Mouse (Mus musculus) cortical plate, adult 2 months (tissue): ENCODE measurements at regions not wholly inside any gene's neighbourhood (a gene's known extent, or its start where the extent isn't known, plus 50 kb on each side); places are given as distances from the start of the nearest gene placed in this dataset.

Experiments used
- CTCF ChIP-seq: fragments of 200-500 bp; IDR thresholded peaks from 2 replicates; pipeline ENCODE4 v1.5.1; 2011; ENCODE audit warnings: mild to moderate bottlenecking, control low read depth, low read length; ENCODE audit not compliant: insufficient read depth; ENCODE audit errors: extremely low read depth
- POLR2A ChIP-seq: fragments of 200-500 bp; IDR thresholded peaks from 2 replicates; pipeline ENCODE4 v1.6.1; 2011; ENCODE audit warnings: mild to moderate bottlenecking, low read length, control low read depth; ENCODE audit not compliant: insufficient read depth; ENCODE audit errors: extremely low read depth

DNA sequence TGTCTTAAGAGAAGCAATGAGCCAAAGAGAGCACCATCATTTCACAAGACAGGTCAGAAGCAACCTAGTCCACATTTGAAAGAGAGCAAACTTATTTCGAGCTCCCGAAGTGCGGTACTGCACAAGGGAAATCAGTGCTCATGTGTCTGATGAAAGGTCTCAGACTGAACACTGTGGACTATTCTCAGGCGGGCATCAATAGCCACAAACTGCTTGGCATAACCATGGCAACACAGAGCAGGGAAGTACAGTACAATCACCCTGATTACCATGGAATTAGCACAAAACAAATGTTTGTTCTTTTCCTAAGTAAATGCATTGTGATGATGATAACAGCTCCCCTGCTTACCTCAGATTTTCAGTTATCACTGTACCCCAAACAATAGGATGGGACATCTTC lies 312.2 kb upstream of the Arrdc4 start:
- TF ChIP-seq POLR2A (no peak), CTCF (no peak)
